Mouse (Mus musculus) kidney, postnatal 0 days (tissue): ENCODE measurements around the gene Myo3b. TPM values are rescaled to one million over a fixed set of nuclear protein-coding genes. Genes with fewer than 3 reads are reported as not detected.
A peak's percentile ranks its signal among the peaks of the same experiment; 100 is the strongest.

Source experiments
- ATAC-seq: fragments of 200-750 bp; cut with Nextera tagmentation; replicated peaks from 2 replicates; pipeline ENCODE4 v1.8.0; 2017; ENCODE audit warnings: low read depth, moderate number of reproducible peaks, moderate TSS enrichment, moderate library complexity; ENCODE audit not compliant: low FRiP score
- DNase-seq: peaks from one replicate; pipeline ENCODE4 v3.0.0-alpha.2; 2016; ENCODE audit warnings: low spot score
- H3K27ac ChIP-seq: fragments of 300-500 bp; sonication (generic); 2 replicates; pipeline ENCODE4 v1.5.1; 2014; ENCODE audit warnings: mild to moderate bottlenecking
- H3K27me3 ChIP-seq: fragments of 300-500 bp; sonication (generic); 2 replicates; pipeline ENCODE4 v1.6.1; 2014; ENCODE audit warnings: low read length, mixed read lengths; ENCODE audit not compliant: insufficient read depth
- H3K36me3 ChIP-seq: fragments of 300-500 bp; sonication (generic); 2 replicates; pipeline ENCODE4 v1.6.1; 2014; ENCODE audit warnings: low read length, mixed read lengths; ENCODE audit not compliant: insufficient read depth
- H3K4me1 ChIP-seq: fragments of 300-500 bp; sonication (generic); replicated peaks from 2 replicates; pipeline ENCODE4 v1.6.1; 2014; ENCODE audit warnings: antibody characterized with exemption, low read length, mixed read lengths; ENCODE audit not compliant: insufficient read depth
- H3K4me2 ChIP-seq: fragments of 300-500 bp; sonication (generic); 2 replicates; pipeline ENCODE4 v1.6.1; 2014; ENCODE audit warnings: mild to moderate bottlenecking, low read length, moderate library complexity, mixed read lengths
- H3K4me3 ChIP-seq: fragments of 300-500 bp; sonication (generic); replicated peaks from 2 replicates; pipeline ENCODE4 v1.5.1; 2014; ENCODE audit warnings: low read depth, low read length
- H3K9ac ChIP-seq: fragments of 300-500 bp; sonication (generic); 2 replicates; pipeline ENCODE4 v1.6.1; 2014; ENCODE audit warnings: low read depth, low read length
- H3K9me3 ChIP-seq: fragments of 300-500 bp; sonication (generic); replicated peaks from 2 replicates; pipeline ENCODE4 v1.6.1; 2016; ENCODE audit warnings: low read length, inconsistent platforms, mixed read lengths
- CTCF ChIP-seq: IDR thresholded peaks from 2 replicates; pipeline ENCODE4 v1.5.1; 2016; ENCODE audit warnings: antibody characterized with exemption, low read depth, mild to moderate bottlenecking, moderate library complexity
- WGBS: fragments of 180-500 bp; shearing (Covaris S2); extraction: QIAGEN DNeasy Blood & Tissue Kit; methylation state at CpG from one replicate; pipeline ENCODE4 v1.1.7; 2014; 5-methylcytosine and 5-hydroxymethylcytosine counted together
- polyA plus RNA-seq: library from polyadenylated mRNA; unstranded; fragments of >200 nt; fragmentation: Nextera tagmentation; extraction: Ambion mirVana; gene quantifications from 2 replicates; pipeline ENCODE4 v1.2.1, GENCODE M21; 2015

Gene Myo3b
- polyA plus RNA-seq, 1 experiment from 2014 or later = 1.3 TPM

DNA sequence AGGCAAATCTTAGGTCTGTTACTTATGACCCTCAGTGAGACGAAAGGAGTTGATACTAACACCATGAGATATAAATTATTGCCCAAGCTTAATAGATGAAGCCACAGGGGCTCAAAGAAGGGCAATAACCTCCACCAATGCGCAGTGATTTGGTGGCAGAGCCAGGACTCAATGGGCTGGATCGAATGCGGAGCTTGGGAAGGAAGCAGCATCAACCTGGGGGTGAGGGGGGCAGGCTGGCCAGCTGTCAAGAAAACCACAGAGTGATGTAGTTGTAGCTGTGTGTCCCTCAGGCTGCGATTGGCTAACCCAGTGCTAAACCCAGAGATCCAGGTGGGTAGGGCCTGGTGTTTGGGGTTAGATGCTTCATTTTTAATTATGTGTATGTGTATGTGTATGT lies 4.0 kb upstream of the Myo3b start:
- Histone ChIP-seq H3K4me3 (no peak overlapping the region), H3K9ac (no peak overlapping the region), H3K27ac (no peak overlapping the region), H3K9me3 (no peaks in the 10 kb centered on the region), H3K27me3 (no peaks in the 10 kb centered on the region), H3K36me3 (no peaks in the 10 kb centered on the region), H3K4me2 (no peak overlapping the region), H3K4me1 (no peaks in the 10 kb centered on the region)
- DNase-seq (no peak), ATAC-seq (no peak)
- WGBS = 72% methylated on average over 5 of the region's 5 CpGs
- TF ChIP-seq CTCF = no peak

DNA sequence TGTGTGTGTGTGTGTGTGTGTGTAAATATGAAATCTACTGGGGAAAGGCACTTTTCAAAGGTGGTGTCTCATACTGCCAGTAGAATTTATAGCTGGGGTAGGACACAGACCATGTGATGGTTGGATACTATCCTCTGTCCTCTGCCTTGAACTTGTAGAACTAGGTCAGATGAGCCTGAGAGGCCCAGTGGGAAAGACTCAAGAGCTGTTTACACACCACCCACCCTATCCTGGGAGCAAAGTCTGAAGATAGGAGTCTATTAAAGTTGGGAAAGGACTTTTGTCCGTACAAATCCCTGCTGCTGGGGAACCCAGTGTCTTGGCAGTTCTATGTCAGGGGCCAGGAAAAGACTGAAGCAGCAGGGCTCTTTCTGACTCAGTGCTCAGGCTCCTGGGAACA lies 3.6 kb upstream of the Myo3b start:
- ATAC-seq = no peak

DNA sequence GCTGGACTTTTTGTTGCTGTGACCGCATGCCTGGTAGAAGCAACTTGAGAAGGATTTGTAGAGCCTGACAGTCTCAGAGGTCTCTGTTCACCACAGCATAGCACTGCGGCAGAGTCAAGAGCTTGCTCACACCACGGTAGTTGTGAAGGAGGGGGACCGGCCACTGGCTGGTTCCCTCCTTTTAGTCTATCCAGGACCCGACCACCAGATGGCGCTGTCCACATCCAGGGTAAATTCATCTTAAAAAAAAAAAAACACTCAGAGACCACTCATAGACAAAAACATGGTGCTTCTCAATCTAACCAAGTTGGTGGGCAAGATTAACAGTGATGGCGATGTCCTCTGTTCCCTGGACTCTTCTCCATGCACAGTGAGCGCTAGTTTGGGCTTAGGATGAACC lies 1.7 kb upstream of the Myo3b start:
- ATAC-seq (no peak), DNase-seq (no peak)
- Histone ChIP-seq H3K4me2 (no peak overlapping the region), H3K9me3 (no peaks in the 10 kb centered on the region), H3K27me3 (no peaks in the 10 kb centered on the region), H3K27ac (no peak overlapping the region), H3K9ac (no peak overlapping the region), H3K4me3 (no peak overlapping the region), H3K36me3 (no peaks in the 10 kb centered on the region), H3K4me1 (no peaks in the 10 kb centered on the region)
- 75% methylated on average over 8 of the region's 8 CpGs for WGBS
- peak; percentile 63 for TF ChIP-seq CTCF

More for the DNA sequence above, 3.6 kb upstream of the Myo3b start:
- H3K4me2 ChIP-seq = no peak overlapping the region
- DNase-seq = no peak
- H3K9me3 ChIP-seq = no peaks in the 10 kb centered on the region
- H3K4me3 ChIP-seq = no peak overlapping the region
- 88% methylated on average over 1 of the region's 1 CpGs for WGBS
- no peak overlapping the region for H3K9ac ChIP-seq
- H3K36me3 ChIP-seq = no peaks in the 10 kb centered on the region
- no peaks in the 10 kb centered on the region for H3K27me3 ChIP-seq
- no peak overlapping the region for H3K27ac ChIP-seq
- no peak for TF ChIP-seq CTCF
- no peaks in the 10 kb centered on the region for H3K4me1 ChIP-seq

GRCm38 (mm10) chr2:70044466-70044865 lies 5.5 kb downstream of the Myo3b start:
- H3K27me3 ChIP-seq = no peaks in the 10 kb centered on the region
- H3K9ac ChIP-seq = no peak overlapping the region
- ATAC-seq (peak; percentile 59; the same call in 1 of the 2 replicates), DNase-seq (peak; percentile 52)
- no peaks in the 10 kb centered on the region for H3K36me3 ChIP-seq
- no peak overlapping the region for H3K27ac ChIP-seq
- no peaks in the 10 kb centered on the region for H3K9me3 ChIP-seq
- no peak overlapping the region for H3K4me3 ChIP-seq
- no peak overlapping the region for H3K4me2 ChIP-seq
- WGBS = 32% methylated on average over 6 of the region's 6 CpGs
- TF ChIP-seq CTCF = no peak
- no peaks in the 10 kb centered on the region for H3K4me1 ChIP-seq

DNA sequence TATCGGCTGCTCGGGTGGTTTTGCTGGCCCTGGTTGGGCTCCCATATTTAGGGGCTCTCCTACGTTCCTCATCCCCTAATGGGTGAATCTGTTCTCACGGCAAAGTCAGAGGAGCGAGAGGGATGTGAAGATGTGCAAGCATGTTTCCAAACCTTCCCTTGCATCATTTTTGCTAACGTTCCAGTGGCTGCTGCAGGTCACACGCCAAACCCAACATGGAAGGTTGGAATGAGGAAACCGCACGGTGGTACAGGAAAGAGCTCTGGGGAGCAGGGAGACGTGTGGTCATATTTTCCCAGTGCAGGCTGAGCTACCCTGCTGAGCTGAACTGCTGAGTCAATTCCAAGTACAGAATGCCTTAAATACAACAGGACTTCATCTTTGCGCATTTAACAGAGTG lies 8.9 kb downstream of the Myo3b start:
- 87% methylated on average over 11 of the region's 11 CpGs for WGBS
- TF ChIP-seq CTCF = no peak
- no peak for DNase-seq

GRCm38 (mm10) chr2:70053803-70054202 lies 14.9 kb downstream of the Myo3b start:
- no peaks in the 10 kb centered on the region for H3K36me3 ChIP-seq
- no peak for DNase-seq
- WGBS = 76% methylated on average over 9 of the region's 9 CpGs
- H3K27me3 ChIP-seq = no peaks in the 10 kb centered on the region
- H3K4me1 ChIP-seq = no peaks in the 10 kb centered on the region
- H3K4me3 ChIP-seq = no peak overlapping the region
- ATAC-seq = no peak
- no peak overlapping the region for H3K9ac ChIP-seq
- H3K9me3 ChIP-seq = no peaks in the 10 kb centered on the region
- no peak for TF ChIP-seq CTCF
- no peak overlapping the region for H3K27ac ChIP-seq
- no peak overlapping the region for H3K4me2 ChIP-seq

More for the DNA sequence above, 8.9 kb downstream of the Myo3b start:
- Histone ChIP-seq H3K4me2 (no peak overlapping the region), H3K27ac (no peak overlapping the region), H3K27me3 (no peaks in the 10 kb centered on the region), H3K4me3 (no peak overlapping the region), H3K36me3 (no peaks in the 10 kb centered on the region), H3K9ac (no peak overlapping the region), H3K9me3 (no peaks in the 10 kb centered on the region), H3K4me1 (no peaks in the 10 kb centered on the region)
- ATAC-seq = no peak

- no peaks in the 10 kb centered on the region for H3K4me1 ChIP-seq
- DNase-seq (no peak), ATAC-seq (no peak)
- TF ChIP-seq CTCF = no peak
- H3K4me3 ChIP-seq = no peak overlapping the region
- WGBS = 93% methylated on average over 4 of the region's 4 CpGs
- H3K27me3 ChIP-seq = no peaks in the 10 kb centered on the region
- H3K9ac ChIP-seq = no peak overlapping the region
- H3K4me2 ChIP-seq = no peak overlapping the region
- no peak overlapping the region for H3K27ac ChIP-seq
- H3K36me3 ChIP-seq = no peaks in the 10 kb centered on the region
- no peaks in the 10 kb centered on the region for H3K9me3 ChIP-seq
These were observed 19.3 kb downstream of the Myo3b start for GRCm38 (mm10) chr2:70058201-70058600.
